ENCODE assay signal across 8 mouse cellular contexts in the genomic region with DNA sequence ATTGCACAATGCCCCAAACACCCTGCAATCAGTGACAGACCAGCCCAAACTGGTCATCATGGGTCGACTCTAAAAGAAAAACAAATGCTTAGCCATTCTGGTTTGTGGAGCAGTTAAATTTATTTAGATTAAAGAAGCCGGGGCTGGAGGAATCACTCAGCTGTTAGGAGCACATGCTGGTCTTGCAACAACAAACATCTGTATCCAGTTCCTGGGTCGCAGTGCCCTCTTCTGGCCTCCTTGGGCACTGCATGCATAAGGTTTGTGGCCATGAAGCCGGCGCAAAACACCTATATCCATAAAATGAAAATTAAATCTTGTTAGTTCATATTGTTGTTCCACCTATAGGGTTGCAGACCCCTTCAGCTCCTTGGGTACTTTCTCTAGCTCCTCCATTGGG. TPM values are rescaled to one million over a fixed set of nuclear protein-coding genes. Genes with fewer than 3 reads are reported as not detected.
DNase-seq lines count a peak whose midpoint lies in the region; ATAC-seq and TF ChIP-seq lines count a peak whose summit lies in the region.

No protein-coding gene starts in this region.

- H3K9me3 ChIP-seq in intestine, embryonic 14.5 days (ENCODE audit: control insufficient read depth, low read length): no peaks in the 10 kb centered on the region
- no peaks in the 10 kb centered on the region for H3K9me3 ChIP-seq in intestine, embryonic 15.5 days
- 0 out of 2 replicates have a peak, but pooled peaks cover 2% of the 10 kb centered on the region for H3K9me3 ChIP-seq in E14TG2a.4 (ENCODE audit: low read length)
- no peaks in the 10 kb centered on the region for H3K9me3 ChIP-seq in embryonic facial prominence, embryonic 10.5 days
- no peaks in the 10 kb centered on the region for H3K9me3 ChIP-seq in limb, embryonic 10.5 days (replicated peaks)

- H3K27me3 ChIP-seq in intestine, embryonic 14.5 days (replicated peaks; ENCODE audit: control insufficient read depth, insufficient read depth, low read length): no peaks in the 10 kb centered on the region
- H3K27me3 ChIP-seq in intestine, embryonic 15.5 days (replicated peaks): no peaks in the 10 kb centered on the region
- H3K27me3 ChIP-seq in E14TG2a.4 (ENCODE audit: insufficient read depth, low read length): no peaks in the 10 kb centered on the region
- no peaks in the 10 kb centered on the region for H3K27me3 ChIP-seq in embryonic facial prominence, embryonic 10.5 days (replicated peaks; ENCODE audit: low read depth, poor library complexity, severe bottlenecking)
- H3K27me3 ChIP-seq in limb, embryonic 10.5 days (ENCODE audit: low read depth, poor library complexity, severe bottlenecking): no peaks in the 10 kb centered on the region

- no peak overlapping the region for H3K27ac ChIP-seq in intestine, embryonic 14.5 days (ENCODE audit: low read depth)
- no peak overlapping the region for H3K27ac ChIP-seq in intestine, embryonic 15.5 days
- H3K27ac ChIP-seq in embryonic facial prominence, embryonic 10.5 days (replicated peaks): no peak overlapping the region
- no peak overlapping the region for H3K27ac ChIP-seq in limb, embryonic 10.5 days

- peak; percentile 96 for TF ChIP-seq CTCF in E14TG2a.4 (conservative IDR thresholded peaks at IDR 0.05; ENCODE audit: low read length)

- H3K4me1 ChIP-seq in intestine, embryonic 14.5 days (replicated peaks; ENCODE audit: control insufficient read depth, insufficient read depth, low read length): no peaks in the 10 kb centered on the region
- no peaks in the 10 kb centered on the region for H3K4me1 ChIP-seq in intestine, embryonic 15.5 days (replicated peaks)
- H3K4me1 ChIP-seq in E14TG2a.4 (replicated peaks; ENCODE audit: low read depth, low read length): peaks cover 8% of the 10 kb centered on the region
- no peaks in the 10 kb centered on the region for H3K4me1 ChIP-seq in embryonic facial prominence, embryonic 10.5 days
- H3K4me1 ChIP-seq in limb, embryonic 10.5 days: no peaks in the 10 kb centered on the region

- H3K4me3 ChIP-seq in intestine, embryonic 14.5 days (ENCODE audit: low read depth, low read length): no peak overlapping the region
- H3K4me3 ChIP-seq in intestine, embryonic 15.5 days (replicated peaks): no peak overlapping the region
- no peak overlapping the region for H3K4me3 ChIP-seq in E14TG2a.4 (replicated peaks; ENCODE audit: low read length)
- H3K4me3 ChIP-seq in embryonic facial prominence, embryonic 10.5 days: no peak overlapping the region
- no peak overlapping the region for H3K4me3 ChIP-seq in limb, embryonic 10.5 days

- peak; percentile 74 for DNase-seq in intestine, embryonic 14.5 days (ENCODE audit: low spot score)
- DNase-seq in adrenal gland, adult (ENCODE audit: inconsistent age in 2 of 2, low spot score in 1 of 2): peak; percentile 45 to 86
- peak; percentile 71 for DNase-seq in embryonic facial prominence, embryonic 10.5 days (ENCODE audit: low spot score)
- DNase-seq in limb, embryonic 10.5 days (ENCODE audit: low spot score): peak; percentile 70
- DNase-seq in retina, embryonic 14.5 days (ENCODE audit: low spot score): peak; percentile 75
- peak; percentile 34 to 45 for DNase-seq in urinary bladder, postnatal 36 days (ENCODE audit: low spot score in 2 of 2)

- no peaks in the 10 kb centered on the region for H3K36me3 ChIP-seq in intestine, embryonic 14.5 days (ENCODE audit: control insufficient read depth, insufficient read depth, low read length)
- no peaks in the 10 kb centered on the region for H3K36me3 ChIP-seq in intestine, embryonic 15.5 days
- peaks cover 86% of the 10 kb centered on the region for H3K36me3 ChIP-seq in E14TG2a.4 (ENCODE audit: insufficient read depth, low read length)
- no peaks in the 10 kb centered on the region for H3K36me3 ChIP-seq in embryonic facial prominence, embryonic 10.5 days (replicated peaks)
- H3K36me3 ChIP-seq in limb, embryonic 10.5 days: no peaks in the 10 kb centered on the region

- WGBS in intestine, embryonic 14.5 days: 20% methylated on average over 5 of the region's 5 CpGs
- WGBS in intestine, embryonic 15.5 days: 23% methylated on average over 5 of the region's 5 CpGs
- WGBS in embryonic facial prominence, embryonic 10.5 days: 22% methylated on average over 5 of the region's 5 CpGs
- WGBS in limb, embryonic 10.5 days: 18% methylated on average over 5 of the region's 5 CpGs

- H3K9ac ChIP-seq in intestine, embryonic 14.5 days (ENCODE audit: low read length): no peak overlapping the region
- no peak overlapping the region for H3K9ac ChIP-seq in intestine, embryonic 15.5 days

- no peak for ATAC-seq in intestine, embryonic 14.5 days (replicated peaks; ENCODE audit: low FRiP score, low TSS enrichment, low read depth)
- no peak for ATAC-seq in intestine, embryonic 15.5 days

- no peak overlapping the region for H3K4me2 ChIP-seq in intestine, embryonic 14.5 days (ENCODE audit: low read length)
- H3K4me2 ChIP-seq in intestine, embryonic 15.5 days (replicated peaks): no peak overlapping the region

RNA-seq across cellular contexts. Expression of gene Glo1, which starts 54.9 kb away (rescaled TPM):
- 223 and 233 TPM in 2 replicates for polyA plus RNA-seq in intestine, embryonic 14.5 days (2014; fragmentation: Nextera tagmentation; extraction: Ambion mirVana)
- 215 and 241 TPM in 2 replicates for polyA plus RNA-seq in intestine, embryonic 15.5 days (2015; fragmentation: Nextera tagmentation; extraction: Ambion mirVana)
- polyA plus RNA-seq in embryonic facial prominence, embryonic 10.5 days (2016; fragmentation: Nextera tagmentation; extraction: Ambion mirVana): 210 and 216 TPM in 2 replicates
- 202 and 206 TPM in 2 replicates for polyA plus RNA-seq in limb, embryonic 10.5 days (2016; fragmentation: Nextera tagmentation; extraction: Ambion mirVana)

RNA-seq across cellular contexts. Expression of gene Dnah8, which starts 57.5 kb away (rescaled TPM):
- 0.58 and 1.5 TPM in 2 replicates for polyA plus RNA-seq in intestine, embryonic 14.5 days (2014; fragmentation: Nextera tagmentation; extraction: Ambion mirVana)
- polyA plus RNA-seq in intestine, embryonic 15.5 days (2015; fragmentation: Nextera tagmentation; extraction: Ambion mirVana): 0.82 and 1.2 TPM in 2 replicates
- 0.87 and 0.88 TPM in 2 replicates for polyA plus RNA-seq in embryonic facial prominence, embryonic 10.5 days (2016; fragmentation: Nextera tagmentation; extraction: Ambion mirVana)
- polyA plus RNA-seq in limb, embryonic 10.5 days (2016; fragmentation: Nextera tagmentation; extraction: Ambion mirVana): 0.49 and 0.51 TPM in 2 replicates
